Mouse (Mus musculus) MEL (cell line): ENCODE measurements around the gene Tmem14c. TPM values are rescaled to one million over a fixed set of nuclear protein-coding genes. Genes with fewer than 3 reads are reported as not detected.

Experiments
- DNase-seq: peaks from one replicate; pipeline ENCODE4 v3.0.0; 2011; ENCODE audit warnings: low read depth, low spot score
- H3K27ac ChIP-seq: 2 replicates; pipeline ENCODE4 v1.5.1; 2012; ENCODE audit warnings: low read depth, mild to moderate bottlenecking, control low read depth, low read length, moderate library complexity; ENCODE audit not compliant: control insufficient read depth
- H3K27me3 ChIP-seq, 2 experiments: fragments of 150-350 bp in 1 of 2; sonication (generic) in 1 of 2; 2 replicates each; pipeline ENCODE4 v1.6.1; 2012; ENCODE audit warnings: low read length in 2 of 2, mild to moderate bottlenecking in 2 of 2, improper control_type of control experiment in 1 of 2, moderate library complexity in 1 of 2; ENCODE audit not compliant: insufficient read depth in 2 of 2, control insufficient read depth in 1 of 2
- H3K36me3 ChIP-seq, 2 experiments: 2 replicates each; pipeline ENCODE4 v1.6.1; 2012 to 2014; ENCODE audit warnings: low read length in 2 of 2, improper control_type of control experiment in 1 of 2, inconsistent platforms in 1 of 2, mild to moderate bottlenecking in 1 of 2; ENCODE audit not compliant: insufficient read depth in 2 of 2, control insufficient read depth in 1 of 2
- H3K4me1 ChIP-seq, 2 experiments: fragments of 150-350 bp in 1 of 2; sonication (generic) in 1 of 2; 2 replicates each; pipeline ENCODE4 v1.6.1; 2012; ENCODE audit warnings: low read length in 2 of 2, improper control_type of control experiment in 1 of 2, mild to moderate bottlenecking in 1 of 2; ENCODE audit not compliant: insufficient read depth in 2 of 2, control insufficient read depth in 1 of 2
- H3K4me3 ChIP-seq, 2 experiments: fragments of 150-350 bp in 1 of 2; sonication (generic) in 1 of 2; 2 replicates each; pipeline ENCODE4 v1.5.1; 2012; ENCODE audit warnings: low read depth in 2 of 2, low read length in 2 of 2, mild to moderate bottlenecking in 2 of 2, moderate library complexity in 2 of 2, control low read depth in 1 of 2, improper control_type of control experiment in 1 of 2; ENCODE audit not compliant: control insufficient read depth in 1 of 2, insufficient read depth in 1 of 2
- H3K79me2 ChIP-seq: 2 replicates; pipeline ENCODE4 v1.6.1; 2012; ENCODE audit warnings: mild to moderate bottlenecking, low read length, moderate library complexity; ENCODE audit not compliant: control insufficient read depth, poor library complexity, insufficient read depth
- H3K9ac ChIP-seq: 2 replicates; pipeline ENCODE4 v1.6.1; 2012; ENCODE audit warnings: low read depth, mild to moderate bottlenecking, control low read depth, low read length, moderate library complexity; ENCODE audit not compliant: control insufficient read depth, poor library complexity, severe bottlenecking
- H3K9me3 ChIP-seq: fragments of 150-350 bp; sonication (generic); replicated peaks from 2 replicates; pipeline ENCODE4 v1.6.1; 2012; ENCODE audit warnings: mild to moderate bottlenecking, low read length, improper control_type of control experiment, moderate library complexity; ENCODE audit not compliant: insufficient read depth
- BHLHE40 ChIP-seq: IDR thresholded peaks from 2 replicates; pipeline ENCODE4 v1.6.1; 2012; ENCODE audit warnings: low read depth, mild to moderate bottlenecking, inconsistent platforms, low read length, improper control_type of control experiment, borderline replicate concordance
- CHD1 ChIP-seq: IDR thresholded peaks from 2 replicates; pipeline ENCODE4 v1.6.1; 2012; ENCODE audit warnings: low read depth, mild to moderate bottlenecking, inconsistent platforms, low read length, improper control_type of control experiment
- CHD2 ChIP-seq: IDR thresholded peaks from 2 replicates; pipeline ENCODE4 v1.6.1; 2011; ENCODE audit warnings: low read length, improper control_type of control experiment
- CTCF ChIP-seq, 3 experiments: IDR thresholded peaks in 2 of 3; conservative IDR thresholded peaks in 1 of 3; 2 replicates each; pipeline ENCODE4 v1.5.1; 2011 to 2012; ENCODE audit warnings: low read length in 3 of 3, low read depth in 2 of 3, mild to moderate bottlenecking in 2 of 3, improper control_type of control experiment in 1 of 3, inconsistent platforms in 1 of 3, mixed read lengths in 1 of 3, moderate library complexity in 1 of 3; ENCODE audit not compliant: control insufficient read depth in 1 of 3, insufficient read depth in 1 of 3, poor library complexity in 1 of 3, severe bottlenecking in 1 of 3
- E2F4 ChIP-seq: IDR thresholded peaks from 2 replicates; pipeline ENCODE4 v1.6.1; 2011; ENCODE audit warnings: low read depth, low read length, improper control_type of control experiment, borderline replicate concordance
- ELF1 ChIP-seq: IDR thresholded peaks from 2 replicates; pipeline ENCODE4 v1.6.1; 2014; ENCODE audit warnings: low read depth, mild to moderate bottlenecking, inconsistent platforms, low read length, improper control_type of control experiment, moderate library complexity
- EP300 ChIP-seq, 2 experiments: IDR thresholded peaks; 2 replicates each; pipeline ENCODE4 v1.6.1; 2011; ENCODE audit warnings: improper control_type of control experiment in 2 of 2, low read length in 2 of 2, low read depth in 1 of 2, mild to moderate bottlenecking in 1 of 2
- ETS1 ChIP-seq: IDR thresholded peaks from 2 replicates; pipeline ENCODE4 v1.6.1; 2012; ENCODE audit warnings: low read depth, mild to moderate bottlenecking, inconsistent platforms, low read length, improper control_type of control experiment, moderate library complexity
- GABPA ChIP-seq: IDR thresholded peaks from 2 replicates; pipeline ENCODE4 v1.6.1; 2012; ENCODE audit warnings: low read depth, mild to moderate bottlenecking, inconsistent platforms, low read length, improper control_type of control experiment, moderate library complexity
- GATA1 ChIP-seq: IDR thresholded peaks from 2 replicates; pipeline ENCODE4 v1.6.1; 2011; ENCODE audit warnings: low read depth, low read length, improper control_type of control experiment
- HCFC1 ChIP-seq: IDR thresholded peaks from 2 replicates; pipeline ENCODE4 v1.6.1; 2012; ENCODE audit warnings: low read depth, mild to moderate bottlenecking, inconsistent platforms, low read length, improper control_type of control experiment, moderate library complexity
- KAT2A ChIP-seq: conservative IDR thresholded peaks from 2 replicates; pipeline ENCODE4 v1.6.1; 2012; ENCODE audit warnings: low read depth, low read length, improper control_type of control experiment, inconsistent platforms
- MAFK ChIP-seq: IDR thresholded peaks from 2 replicates; pipeline ENCODE4 v1.6.1; 2011; ENCODE audit warnings: low read depth, mild to moderate bottlenecking, low read length, improper control_type of control experiment, borderline replicate concordance
- MAX ChIP-seq: IDR thresholded peaks from 2 replicates; pipeline ENCODE4 v1.6.1; 2011; ENCODE audit warnings: low read length, improper control_type of control experiment
- MYB ChIP-seq: IDR thresholded peaks from 2 replicates; pipeline ENCODE4 v1.6.1; 2011; ENCODE audit warnings: mild to moderate bottlenecking, low read depth, low read length, improper control_type of control experiment
- MYC ChIP-seq: IDR thresholded peaks from 2 replicates; pipeline ENCODE4 v1.6.1; 2011; ENCODE audit warnings: low read depth, mild to moderate bottlenecking, low read length, improper control_type of control experiment, moderate library complexity
- POLR2A ChIP-seq, 2 experiments: IDR thresholded peaks; 2 replicates each; pipeline ENCODE4 v1.6.1; 2011 to 2012; ENCODE audit warnings: low read length in 2 of 2, mild to moderate bottlenecking in 2 of 2, control low read depth in 1 of 2, improper control_type of control experiment in 1 of 2, low read depth in 1 of 2, moderate library complexity in 1 of 2; ENCODE audit not compliant: control insufficient read depth in 1 of 2, insufficient read depth in 1 of 2, poor library complexity in 1 of 2
- RAD21 ChIP-seq: IDR thresholded peaks from 2 replicates; pipeline ENCODE4 v1.6.1; 2011; ENCODE audit warnings: mild to moderate bottlenecking, low read depth, low read length, improper control_type of control experiment
- RCOR1 ChIP-seq: IDR thresholded peaks from 2 replicates; pipeline ENCODE4 v1.6.1; 2012; ENCODE audit warnings: low read depth, mild to moderate bottlenecking, inconsistent platforms, low read length, improper control_type of control experiment
- SIN3A ChIP-seq: IDR thresholded peaks from 2 replicates; pipeline ENCODE4 v1.6.1; 2012; ENCODE audit warnings: low read length, improper control_type of control experiment, inconsistent platforms
- SMC3 ChIP-seq: IDR thresholded peaks from 2 replicates; pipeline ENCODE4 v1.6.1; 2011; ENCODE audit warnings: low read depth, low read length, improper control_type of control experiment
- TAL1 ChIP-seq: IDR thresholded peaks from 2 replicates; pipeline ENCODE4 v1.6.1; 2012; ENCODE audit warnings: mild to moderate bottlenecking, inconsistent platforms, low read length, moderate library complexity, mixed read lengths
- TBP ChIP-seq: IDR thresholded peaks from 2 replicates; pipeline ENCODE4 v1.8.0; 2011; ENCODE audit warnings: low read depth, low read length, improper control_type of control experiment
- TCF12 ChIP-seq: IDR thresholded peaks from 2 replicates; pipeline ENCODE4 v1.6.1; 2014; ENCODE audit warnings: low read depth, mild to moderate bottlenecking, inconsistent platforms, low read length, improper control_type of control experiment, moderate library complexity
- USF1 ChIP-seq: IDR thresholded peaks from 2 replicates; pipeline ENCODE4 v1.6.1; 2014; ENCODE audit warnings: low read depth, mild to moderate bottlenecking, inconsistent platforms, low read length, improper control_type of control experiment, moderate library complexity
- ZC3H11A ChIP-seq: IDR thresholded peaks from 2 replicates; pipeline ENCODE4 v1.6.1; 2012; ENCODE audit warnings: low read depth, mild to moderate bottlenecking, inconsistent platforms, low read length, improper control_type of control experiment
- ZMIZ1 ChIP-seq: IDR thresholded peaks from 2 replicates; pipeline ENCODE4 v1.6.1; 2012; ENCODE audit warnings: low read depth, mild to moderate bottlenecking, inconsistent platforms, low read length, improper control_type of control experiment, moderate library complexity
- polyA plus RNA-seq, 2 experiments: library from polyadenylated mRNA; stranded (reverse) in 1 of 2; unstranded in 1 of 2; fragments of >175 nt in 1 of 2; fragments of >200 nt in 1 of 2; gene quantifications; 2 replicates each; pipeline versions ENCODE4 v1.2.1 to v1.2.4; 2012; ENCODE audit warnings: low replicate concordance in 2 of 2, low read depth in 1 of 2; ENCODE audit not compliant: insufficient read length in 2 of 2, insufficient read depth in 1 of 2, missing spikeins in 1 of 2
- total RNA-seq: library from RNA; depleted of rRNA; stranded (reverse); fragments of 300-350 nt; gene quantifications from 2 replicates; pipeline ENCODE4 v1.2.3, GENCODE M21; 2012

Tmem14c gene
- total and polyA plus RNA-seq, 3 experiments = 294 to 319 TPM; not detected in 1

DNA sequence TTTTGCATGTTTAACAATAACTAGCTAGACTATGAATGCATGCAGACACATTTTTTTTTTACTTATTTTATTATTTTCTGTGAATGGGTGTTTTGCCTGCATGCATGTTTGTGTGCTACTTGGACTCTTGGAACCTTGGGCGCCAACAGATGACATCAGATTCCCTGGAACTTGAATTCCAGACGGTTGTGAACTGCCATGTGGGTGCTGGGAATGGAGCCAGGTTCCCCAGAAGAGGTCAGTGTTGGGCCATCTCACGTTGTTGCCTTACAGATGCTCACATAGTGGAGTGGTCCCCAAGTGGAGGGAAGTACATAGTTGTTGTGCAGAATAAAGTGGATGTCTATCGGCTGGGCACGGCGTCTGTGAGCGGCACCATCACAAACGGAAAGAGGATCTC lies 7.1 kb upstream of the Tmem14c start:
- Histone ChIP-seq H3K9me3 (no peaks in the 10 kb centered on the region), H3K4me1 (no peaks in the 10 kb centered on the region), H3K79me2 (peaks cover 1% of the 10 kb centered on the region; the same call in 1 of the 2 replicates), H3K36me3 (peaks cover 0 to 39% of the 10 kb centered on the region in 2 experiments; a peak in 2 of 4 replicates), H3K9ac (no peak overlapping the region), H3K4me3 (no peak overlapping the region), H3K27me3 (no peaks in the 10 kb centered on the region), H3K27ac (no peak overlapping the region)
- TF ChIP-seq EP300 (IDR thresholded peaks at IDR 0.05; ENCODE audit: low read depth in 1 of 2, low read length in 2 of 2) (no peak), RCOR1 (no peak), MAFK (no peak), GATA1 (no peak), MAX (no peak), CTCF (IDR thresholded peaks at IDR 0.05 in 2 of 3, conservative IDR thresholded peaks at IDR 0.05 in 1 of 3; ENCODE audit: control insufficient read depth in 1 of 3, insufficient read depth in 1 of 3, low read depth in 2 of 3, low read length in 3 of 3, poor library complexity in 1 of 3, severe bottlenecking in 1 of 3) (peak in 1 of 3 experiments; percentile 3; a peak in 1 of 6 replicates)
- no peak for DNase-seq

DNA sequence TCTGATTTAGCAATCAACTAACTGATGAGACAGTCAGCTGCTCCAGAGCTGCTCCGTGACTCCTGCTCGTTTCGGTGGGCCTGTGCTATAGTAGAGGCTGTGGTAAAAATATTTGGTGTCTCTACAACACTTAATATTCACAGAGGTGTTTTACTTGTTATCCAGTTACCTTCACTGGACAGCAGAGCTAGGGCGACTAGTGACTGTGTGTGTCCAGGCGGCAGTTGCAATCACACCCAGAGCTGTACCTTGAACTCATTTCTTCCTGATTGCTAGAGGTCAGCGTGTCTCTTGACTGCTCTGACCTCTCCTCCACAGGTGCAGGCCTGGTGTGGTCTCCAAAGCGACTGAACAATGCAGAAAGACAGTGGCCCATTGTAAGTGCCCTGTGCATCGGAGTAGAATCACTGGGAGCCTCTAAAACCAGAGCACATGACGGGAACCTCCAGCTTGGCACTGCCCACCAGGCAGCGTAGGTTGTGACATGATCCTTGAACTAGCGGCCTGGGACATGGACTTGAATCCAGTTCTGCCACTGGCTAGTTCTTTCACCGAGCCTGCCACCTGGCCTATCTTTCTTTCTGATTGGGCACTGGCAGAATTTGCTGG lies 809 bp downstream of the Tmem14c start:
- peak overlapping the region; percentile 81 for H3K9ac ChIP-seq
- H3K4me1 ChIP-seq = peaks cover 5 to 32% of the 10 kb centered on the region in 2 experiments
- H3K79me2 ChIP-seq = peaks cover 19% of the 10 kb centered on the region
- H3K4me3 ChIP-seq = peak overlapping the region; percentile 59 to 68
- DNase-seq = peak; percentile 60
- no peaks in the 10 kb centered on the region for H3K27me3 ChIP-seq
- H3K36me3 ChIP-seq = peaks cover 7 to 26% of the 10 kb centered on the region in 2 experiments
- peak overlapping the region; percentile 89 for H3K27ac ChIP-seq
- no peak for TF ChIP-seq KAT2A
- no peak for TF ChIP-seq ZMIZ1
- TF ChIP-seq E2F4 = no peak
- TF ChIP-seq CHD1 = no peak
- no peak for TF ChIP-seq MAX
- TF ChIP-seq USF1 = no peak
- TF ChIP-seq RCOR1 = no peak
- 0 out of 2 replicates have a peak, but pooled peaks have one; percentile 12 for TF ChIP-seq TBP
- no peak for TF ChIP-seq ETS1
- 0 out of 2 replicates have a peak, but pooled peaks have one; percentile 5 for TF ChIP-seq MYC
- TF ChIP-seq CHD2 = no peak
- TF ChIP-seq RAD21 = no peak
- no peak for TF ChIP-seq MYB
- no peak for TF ChIP-seq SMC3
- TF ChIP-seq SIN3A = peak; percentile 11; the same call in 1 of the 2 replicates
- TF ChIP-seq ZC3H11A = no peak
- TF ChIP-seq ELF1 = no peak
- TF ChIP-seq TCF12 = no peak
- TF ChIP-seq POLR2A (IDR thresholded peaks at IDR 0.05; ENCODE audit: control insufficient read depth in 1 of 2, insufficient read depth in 1 of 2, low read depth in 1 of 2, low read length in 2 of 2, poor library complexity in 1 of 2) = no peak
- no peak for TF ChIP-seq HCFC1
- no peak for TF ChIP-seq BHLHE40
- TF ChIP-seq GABPA = no peak
- TF ChIP-seq TAL1 = no peak
- no peak for TF ChIP-seq CTCF (IDR thresholded peaks at IDR 0.05 in 2 of 3, conservative IDR thresholded peaks at IDR 0.05 in 1 of 3; ENCODE audit: control insufficient read depth in 1 of 3, insufficient read depth in 1 of 3, low read depth in 2 of 3, low read length in 3 of 3, poor library complexity in 1 of 3, severe bottlenecking in 1 of 3)
- no peak for TF ChIP-seq MAFK
- no peaks in the 10 kb centered on the region for H3K9me3 ChIP-seq
